Mouse (Mus musculus) stomach, postnatal 0 days (tissue): ENCODE data around the gene Rpl41. TPM values are rescaled to one million over a fixed set of nuclear protein-coding genes. Genes with fewer than 3 reads are reported as not detected.

ENCODE experiments used
- ATAC-seq: fragments of 200-750 bp; cut with Nextera tagmentation; 2 replicates; pipeline ENCODE4 v1.8.0; 2017; ENCODE audit not compliant: low FRiP score, low TSS enrichment
- DNase-seq: peaks from one replicate; pipeline ENCODE4 v3.0.0-alpha.2; 2016; ENCODE audit warnings: low spot score
- H3K27ac ChIP-seq: fragments of 300-500 bp; sonication (generic); replicated peaks from 2 replicates; pipeline ENCODE4 v1.5.1; 2014; ENCODE audit warnings: mild to moderate bottlenecking, control low read depth
- H3K27me3 ChIP-seq: fragments of 300-500 bp; sonication (generic); 2 replicates; pipeline ENCODE4 v1.6.1; 2014; ENCODE audit warnings: low read length; ENCODE audit not compliant: control insufficient read depth, insufficient read depth
- H3K36me3 ChIP-seq: fragments of 300-500 bp; sonication (generic); 2 replicates; pipeline ENCODE4 v1.6.1; 2014; ENCODE audit warnings: low read length, mixed read lengths; ENCODE audit not compliant: control insufficient read depth, insufficient read depth
- H3K4me1 ChIP-seq: fragments of 300-500 bp; sonication (generic); replicated peaks from 2 replicates; pipeline ENCODE4 v1.6.1; 2014; ENCODE audit warnings: antibody characterized with exemption; ENCODE audit not compliant: control insufficient read depth, insufficient read depth
- H3K4me2 ChIP-seq: fragments of 300-500 bp; sonication (generic); replicated peaks from 2 replicates; pipeline ENCODE4 v1.6.1; 2014; ENCODE audit warnings: low read depth, mild to moderate bottlenecking, control low read depth, moderate library complexity
- H3K4me3 ChIP-seq: fragments of 300-500 bp; sonication (generic); 2 replicates; pipeline ENCODE4 v1.5.1; 2014; ENCODE audit warnings: low read depth, low read length, control low read depth
- H3K9ac ChIP-seq: fragments of 300-500 bp; sonication (generic); 2 replicates; pipeline ENCODE4 v1.6.1; 2014; ENCODE audit warnings: mild to moderate bottlenecking, low read length, control low read depth, mixed read lengths
- H3K9me3 ChIP-seq: fragments of 300-500 bp; sonication (generic); 2 replicates; pipeline ENCODE4 v1.6.1; 2016; ENCODE audit warnings: low read length; ENCODE audit not compliant: control insufficient read depth
- CTCF ChIP-seq: IDR thresholded peaks from 2 replicates; pipeline ENCODE4 v1.5.1; 2016; ENCODE audit warnings: antibody characterized with exemption, low read depth, mild to moderate bottlenecking, moderate library complexity
- EP300 ChIP-seq: optimal IDR thresholded peaks from 2 replicates; pipeline ENCODE3; 2016; ENCODE audit warnings: antibody characterized with exemption
- WGBS: fragments of 180-500 bp; shearing (Covaris S2); extraction: QIAGEN DNeasy Blood & Tissue Kit; methylation state at CpG from one replicate; pipeline ENCODE4 v1.1.7; 2014; 5-methylcytosine and 5-hydroxymethylcytosine counted together
- polyA plus RNA-seq: library from polyadenylated mRNA; unstranded; fragments of >200 nt; fragmentation: Nextera tagmentation; extraction: Ambion mirVana; gene quantifications from 2 replicates; pipeline ENCODE4 v1.2.1, GENCODE M21; 2015

Gene Rpl41
- polyA plus RNA-seq, 1 experiment from 2014 or later: 3,693 TPM

DNA sequence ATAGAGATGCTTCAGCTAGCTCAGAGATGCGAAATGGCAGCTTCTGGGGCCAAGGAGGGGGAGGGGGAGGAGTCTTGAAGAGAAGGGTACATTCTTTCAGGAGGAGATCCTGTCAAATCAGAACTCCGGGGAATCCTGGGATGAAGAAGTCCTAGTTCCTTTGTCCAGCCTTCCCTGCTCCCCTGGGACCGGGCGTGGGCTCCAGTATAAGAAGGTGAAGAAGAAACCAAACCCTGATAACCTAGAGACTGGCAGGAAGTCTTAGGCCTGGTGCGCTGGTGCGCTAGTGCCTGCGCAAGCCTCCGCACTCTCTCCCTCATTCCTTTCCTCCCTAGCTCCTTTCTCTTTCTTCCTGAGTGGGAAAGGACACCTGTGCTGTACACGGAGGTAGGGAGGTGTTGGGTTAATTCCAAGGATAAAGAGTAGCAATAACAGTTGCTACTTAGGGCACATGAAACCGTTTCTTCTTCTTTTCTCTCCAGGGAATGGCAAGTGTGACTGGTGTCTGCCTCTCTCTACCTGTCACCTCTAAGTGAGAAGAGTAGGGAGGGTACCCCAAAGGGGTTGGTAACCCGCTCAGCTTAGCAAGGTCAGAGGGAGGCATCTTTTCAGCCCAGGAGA lies 24.9 kb downstream of the Rpl41 start:
- 31% methylated on average over 11 of the region's 11 CpGs for WGBS
- peak overlapping the region; percentile 81 for H3K9ac ChIP-seq
- peak overlapping the region; percentile 95 for H3K4me2 ChIP-seq
- no peaks in the 10 kb centered on the region for H3K9me3 ChIP-seq
- TF ChIP-seq CTCF: no peak
- no peak for TF ChIP-seq EP300
- H3K27me3 ChIP-seq: no peaks in the 10 kb centered on the region
- H3K4me1 ChIP-seq: peaks cover 3% of the 10 kb centered on the region
- H3K27ac ChIP-seq: no peak overlapping the region; the same call in 1 of the 2 replicates
- peak overlapping the region; percentile 90 for H3K4me3 ChIP-seq
- no peak for DNase-seq
- peaks cover 8% of the 10 kb centered on the region for H3K36me3 ChIP-seq
- ATAC-seq: no peak

DNA sequence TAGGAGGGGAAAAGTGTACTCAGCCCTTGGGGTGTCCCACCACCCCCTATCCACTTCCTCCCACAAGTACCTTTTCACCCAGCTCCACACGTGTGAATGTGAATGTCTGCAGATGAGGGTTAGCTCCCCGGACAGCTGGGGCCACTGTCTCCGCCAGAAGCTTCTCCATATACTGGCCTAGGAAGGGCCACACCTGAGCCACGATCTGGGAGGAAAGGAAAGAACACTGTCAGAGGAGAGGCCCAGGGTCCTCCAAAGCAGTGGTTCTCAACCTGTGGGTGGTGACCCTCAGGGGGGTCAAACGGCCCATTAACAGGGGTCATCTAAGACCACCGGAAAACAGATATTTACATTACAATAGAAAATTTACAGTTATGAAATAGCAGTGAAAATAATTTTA lies 26.8 kb downstream of the Rpl41 start:
- Histone ChIP-seq H3K4me2 (no peak overlapping the region), H3K27me3 (no peaks in the 10 kb centered on the region), H3K36me3 (peaks cover 12% of the 10 kb centered on the region), H3K4me1 (peaks cover 3% of the 10 kb centered on the region), H3K4me3 (no peak overlapping the region), H3K9me3 (no peaks in the 10 kb centered on the region), H3K27ac (no peak overlapping the region), H3K9ac (no peak overlapping the region)
- ATAC-seq (no peak), DNase-seq (no peak)
- TF ChIP-seq CTCF: no peak
- TF ChIP-seq EP300: no peak
- 79% methylated on average over 6 of the region's 6 CpGs for WGBS

DNA sequence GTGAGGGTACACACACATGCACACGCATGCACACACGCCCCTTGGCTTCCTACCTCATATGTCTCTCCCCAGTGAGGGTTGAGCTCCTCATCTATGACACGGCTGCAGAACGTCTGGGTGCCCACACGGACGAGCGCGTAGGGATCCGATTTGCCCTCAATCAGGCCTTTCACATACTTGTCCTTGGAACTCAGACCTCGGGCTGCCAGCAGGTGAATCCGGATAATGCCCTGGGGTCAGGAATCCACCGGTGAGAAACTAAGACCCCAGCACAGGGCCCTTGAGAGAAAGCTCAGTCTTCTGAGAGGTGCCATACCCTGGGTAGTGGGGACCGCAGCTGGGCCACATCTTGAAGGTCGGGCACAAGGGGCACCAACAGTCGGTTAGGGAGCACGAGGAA lies 28.5 kb downstream of the Rpl41 start:
- Histone ChIP-seq H3K4me2 (no peak overlapping the region), H3K36me3 (peaks cover 14% of the 10 kb centered on the region), H3K4me1 (peaks cover 3% of the 10 kb centered on the region), H3K27me3 (no peaks in the 10 kb centered on the region), H3K9me3 (no peaks in the 10 kb centered on the region), H3K27ac (no peak overlapping the region), H3K9ac (no peak overlapping the region), H3K4me3 (no peak overlapping the region)
- no peak for DNase-seq
- TF ChIP-seq EP300: no peak
- TF ChIP-seq CTCF: no peak
- WGBS: 90% methylated on average over 16 of the region's 16 CpGs
- ATAC-seq: no peak

DNA sequence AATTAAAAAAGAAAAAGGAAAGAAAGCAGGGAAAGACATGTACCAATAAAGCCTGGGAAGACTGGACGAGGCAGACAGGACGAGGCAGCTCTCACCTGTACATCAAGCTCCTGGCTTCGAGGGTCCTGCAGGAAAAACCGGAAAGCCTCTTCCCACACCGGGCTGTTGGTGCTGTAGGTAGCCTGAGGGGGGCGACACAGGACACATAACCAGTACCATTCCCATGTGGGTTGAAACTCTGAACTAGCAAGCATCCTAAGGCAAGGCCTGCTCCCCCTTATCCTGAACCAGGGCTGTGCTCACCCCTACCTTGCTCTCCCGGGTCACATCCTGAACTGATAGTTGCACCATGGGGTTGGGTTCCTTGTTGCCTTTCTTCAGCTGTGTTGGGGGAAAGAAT lies 30.3 kb downstream of the Rpl41 start:
- WGBS: 78% methylated on average over 7 of the region's 7 CpGs
- H3K27ac ChIP-seq: no peak overlapping the region
- ATAC-seq: 0 out of 2 replicates have a peak, but pooled peaks have one; percentile 12
- H3K9ac ChIP-seq: no peak overlapping the region
- peaks cover 17% of the 10 kb centered on the region for H3K36me3 ChIP-seq
- no peaks in the 10 kb centered on the region for H3K4me1 ChIP-seq
- H3K9me3 ChIP-seq: no peaks in the 10 kb centered on the region
- no peak overlapping the region for H3K4me3 ChIP-seq
- peak; percentile 65 for DNase-seq
- H3K4me2 ChIP-seq: no peak overlapping the region
- TF ChIP-seq CTCF (peak; percentile 76), EP300 (no peak)
- no peaks in the 10 kb centered on the region for H3K27me3 ChIP-seq

DNA sequence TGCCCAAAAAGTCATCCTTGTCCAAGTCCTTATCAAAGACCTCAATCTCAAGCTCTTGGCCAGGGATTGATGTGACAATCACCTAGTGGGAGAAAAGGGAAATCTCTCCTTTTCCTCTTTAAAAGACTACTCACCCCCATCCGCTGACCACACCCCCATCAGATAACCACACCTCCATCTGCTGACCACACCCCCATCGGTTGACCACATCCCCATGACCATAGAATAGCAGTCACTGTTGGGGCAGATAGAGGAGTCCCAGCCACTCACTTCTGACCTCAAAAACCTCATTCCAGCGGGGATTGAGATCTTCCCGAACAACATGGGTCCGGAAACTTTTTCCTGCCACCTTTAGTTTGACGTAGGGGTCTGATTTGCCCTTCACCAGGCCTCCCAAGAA lies 32.4 kb downstream of the Rpl41 start:
- H3K4me1 ChIP-seq: no peaks in the 10 kb centered on the region
- peaks cover 24% of the 10 kb centered on the region for H3K36me3 ChIP-seq
- H3K4me3 ChIP-seq: no peak overlapping the region
- 43% methylated on average over 6 of the region's 6 CpGs for WGBS
- no peaks in the 10 kb centered on the region for H3K27me3 ChIP-seq
- H3K9me3 ChIP-seq: no peaks in the 10 kb centered on the region
- no peak overlapping the region for H3K27ac ChIP-seq
- ATAC-seq (peak; percentile 45; the same call in 1 of the 2 replicates), DNase-seq (no peak)
- TF ChIP-seq EP300 (no peak), CTCF (no peak)
- H3K4me2 ChIP-seq: no peak overlapping the region
- H3K9ac ChIP-seq: no peak overlapping the region

DNA sequence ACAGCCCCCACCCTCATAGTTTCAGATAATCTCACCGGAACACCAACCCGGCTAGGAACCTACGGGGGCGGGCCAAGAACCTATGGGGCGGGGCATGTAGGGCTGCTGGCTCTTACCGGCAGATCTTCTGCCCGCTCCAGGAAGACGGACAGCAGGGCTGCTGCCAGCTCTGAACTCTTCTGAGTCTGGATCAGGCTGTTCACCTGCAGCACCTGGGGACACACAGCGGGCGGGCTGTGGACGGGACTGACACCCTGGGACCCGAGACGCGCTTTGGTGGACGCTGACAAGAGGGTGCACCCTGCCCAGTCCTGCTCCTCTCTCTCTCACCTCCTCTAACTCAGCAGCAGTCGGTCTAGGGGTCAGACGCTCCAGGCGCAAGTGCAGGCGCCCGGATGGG lies 33.1 kb downstream of the Rpl41 start:
- H3K4me3 ChIP-seq: no peak overlapping the region
- H3K36me3 ChIP-seq: peaks cover 20% of the 10 kb centered on the region
- H3K9ac ChIP-seq: no peak overlapping the region
- H3K4me1 ChIP-seq: no peaks in the 10 kb centered on the region
- no peak for DNase-seq
- no peak for TF ChIP-seq CTCF
- no peak overlapping the region for H3K4me2 ChIP-seq
- no peak overlapping the region for H3K27ac ChIP-seq
- no peak for ATAC-seq
- no peaks in the 10 kb centered on the region for H3K9me3 ChIP-seq
- 50% methylated on average over 20 of the region's 20 CpGs for WGBS
- H3K27me3 ChIP-seq: no peaks in the 10 kb centered on the region
